Mouse (Mus musculus) embryonic facial prominence, embryonic 13.5 days (tissue): ENCODE measurements at regions not wholly inside any gene's neighbourhood (a gene's known extent, or its start where the extent isn't known, plus 50 kb on each side); places are given as distances from the start of the nearest gene placed in this dataset.
"Not testable (repeated sequence)": the region's sequence is repeated elsewhere in the genome, so short reads cannot be mapped to it uniquely, and the experiment has no call there.

Experiments
- ATAC-seq: fragments of 200-750 bp; cut with Nextera tagmentation; 2 replicates; pipeline ENCODE4 v1.8.0; 2017; ENCODE audit warnings: low read depth; ENCODE audit not compliant: insufficient number of reproducible peaks, insufficient read depth, low FRiP score, low TSS enrichment
- H3K27ac ChIP-seq: fragments of 300-500 bp; sonication (generic); 2 replicates; pipeline ENCODE4 v1.5.1; 2015; ENCODE audit warnings: moderate library complexity, mild to moderate bottlenecking, inconsistent platforms
- H3K27me3 ChIP-seq: fragments of 300-500 bp; sonication (generic); 2 replicates; pipeline ENCODE4 v1.6.1; 2015; ENCODE audit warnings: mild to moderate bottlenecking, inconsistent platforms
- H3K36me3 ChIP-seq: fragments of 300-500 bp; sonication (generic); 2 replicates; pipeline ENCODE4 v1.6.1; 2015; ENCODE audit warnings: mild to moderate bottlenecking, inconsistent platforms
- H3K4me1 ChIP-seq: fragments of 300-500 bp; sonication (generic); 2 replicates; pipeline ENCODE4 v1.6.1; 2015; ENCODE audit warnings: inconsistent platforms
- H3K4me2 ChIP-seq: fragments of 300-500 bp; sonication (generic); 2 replicates; pipeline ENCODE4 v1.6.1; 2015; ENCODE audit warnings: moderate library complexity, mild to moderate bottlenecking, inconsistent platforms
- H3K4me3 ChIP-seq: fragments of 300-500 bp; sonication (generic); 2 replicates; pipeline ENCODE4 v1.5.1; 2015; ENCODE audit warnings: mild to moderate bottlenecking, inconsistent platforms
- H3K9ac ChIP-seq: fragments of 300-500 bp; sonication (generic); 2 replicates; pipeline ENCODE4 v1.6.1; 2015; ENCODE audit warnings: mild to moderate bottlenecking, inconsistent platforms
- H3K9me3 ChIP-seq: fragments of 300-500 bp; sonication (generic); 2 replicates; pipeline ENCODE4 v1.6.1; 2016; ENCODE audit warnings: inconsistent platforms
- WGBS: fragments of 180-500 bp; shearing (Covaris S2); methylation state at CpG from one replicate; pipeline ENCODE4 v1.1.7; 2015; ENCODE audit warnings: mixed read lengths; 5-methylcytosine and 5-hydroxymethylcytosine counted together

GRCm38 (mm10) chr5:75410240-75411186 lies 164.2 kb upstream of the Kit start:
- Histone ChIP-seq H3K27me3 (no peaks in the 10 kb centered on the region), H3K4me1 (peaks cover 7% of the 10 kb centered on the region), H3K27ac (no peak overlapping the region), H3K4me3 (no peak overlapping the region), H3K36me3 (no peaks in the 10 kb centered on the region), H3K4me2 (no peak overlapping the region), H3K9me3 (peaks cover 2% of the 10 kb centered on the region; the same call in 1 of the 2 replicates), H3K9ac (no peak overlapping the region)
- no peak for ATAC-seq
- WGBS = 78% methylated on average over 24 of the region's 24 CpGs

- not testable (repeated sequence) for H3K9me3 ChIP-seq, ATAC-seq, H3K4me1 ChIP-seq, H3K36me3 ChIP-seq, H3K27me3 ChIP-seq, H3K4me2 ChIP-seq, H3K9ac ChIP-seq, H3K4me3 ChIP-seq, H3K27ac ChIP-seq
- WGBS = 90% methylated on average over 2 of the region's 2 CpGs
These were observed 155.4 kb upstream of the Kit start for GRCm38 (mm10) chr5:75419282-75419681.

- H3K27ac ChIP-seq = no peak overlapping the region
- no peak overlapping the region for H3K4me2 ChIP-seq
- no peaks in the 10 kb centered on the region for H3K27me3 ChIP-seq
- ATAC-seq = no peak
- H3K4me1 ChIP-seq = no peaks in the 10 kb centered on the region
- no peaks in the 10 kb centered on the region for H3K36me3 ChIP-seq
- H3K9me3 ChIP-seq = no peaks in the 10 kb centered on the region; the same call in 1 of the 2 replicates
- no peak overlapping the region for H3K9ac ChIP-seq
- H3K4me3 ChIP-seq = no peak overlapping the region
- WGBS = 87% methylated on average over 2 of the region's 2 CpGs
These were observed 141.8 kb upstream of the Kit start for GRCm38 (mm10) chr5:75432885-75433284.

- Histone ChIP-seq H3K4me2 (no peak overlapping the region), H3K9me3 (no peaks in the 10 kb centered on the region; the same call in 1 of the 2 replicates), H3K27me3 (no peaks in the 10 kb centered on the region), H3K4me3 (no peak overlapping the region), H3K4me1 (no peaks in the 10 kb centered on the region), H3K36me3 (no peaks in the 10 kb centered on the region), H3K9ac (no peak overlapping the region), H3K27ac (no peak overlapping the region)
- 81% methylated on average over 5 of the region's 5 CpGs for WGBS
- ATAC-seq = no peak
These were observed 136.8 kb upstream of the Kit start for GRCm38 (mm10) chr5:75437924-75438323.

- Histone ChIP-seq H3K36me3 (no peaks in the 10 kb centered on the region), H3K27me3 (no peaks in the 10 kb centered on the region), H3K4me3 (no peak overlapping the region), H3K9ac (no peak overlapping the region), H3K9me3 (no peaks in the 10 kb centered on the region), H3K27ac (no peak overlapping the region), H3K4me1 (no peaks in the 10 kb centered on the region), H3K4me2 (no peak overlapping the region)
- no peak for ATAC-seq
- WGBS = 90% methylated on average over 3 of the region's 3 CpGs
These were observed 130.6 kb upstream of the Kit start for GRCm38 (mm10) chr5:75444024-75444604.

- no peak overlapping the region for H3K4me2 ChIP-seq
- H3K9ac ChIP-seq = no peak overlapping the region
- H3K36me3 ChIP-seq = no peaks in the 10 kb centered on the region
- no peak for ATAC-seq
- no peak overlapping the region for H3K27ac ChIP-seq
- no peaks in the 10 kb centered on the region for H3K9me3 ChIP-seq
- H3K27me3 ChIP-seq = peaks cover 12% of the 10 kb centered on the region
- H3K4me3 ChIP-seq = no peak overlapping the region
- H3K4me1 ChIP-seq = peaks cover 7% of the 10 kb centered on the region; the same call in 1 of the 2 replicates
- WGBS = 56% methylated on average over 1 of the region's 1 CpGs
These were observed 128.3 kb upstream of the Kit start for GRCm38 (mm10) chr5:75446386-75446785.

GRCm38 (mm10) chr5:75449913-75450525 lies 124.7 kb upstream of the Kit start:
- Histone ChIP-seq H3K4me2 (peak overlapping the region; percentile 18; the same call in 1 of the 2 replicates), H3K9me3 (no peaks in the 10 kb centered on the region), H3K27ac (no peak overlapping the region), H3K4me1 (peaks cover 13% of the 10 kb centered on the region), H3K4me3 (no peak overlapping the region), H3K27me3 (peaks cover 12% of the 10 kb centered on the region), H3K36me3 (no peaks in the 10 kb centered on the region), H3K9ac (peak overlapping the region; percentile 16; the same call in 1 of the 2 replicates)
- WGBS = 37% methylated on average over 21 of the region's 21 CpGs
- no peak for ATAC-seq

GRCm38 (mm10) chr5:75450564-75450963 lies 124.2 kb upstream of the Kit start:
- Histone ChIP-seq H3K27ac (no peak overlapping the region), H3K9ac (no peak overlapping the region), H3K9me3 (no peaks in the 10 kb centered on the region), H3K36me3 (no peaks in the 10 kb centered on the region), H3K4me1 (peaks cover 13% of the 10 kb centered on the region), H3K4me2 (no peak overlapping the region), H3K4me3 (no peak overlapping the region), H3K27me3 (peaks cover 12% of the 10 kb centered on the region)
- 57% methylated on average over 9 of the region's 9 CpGs for WGBS
- no peak for ATAC-seq

- H3K4me2 ChIP-seq = no peak overlapping the region
- ATAC-seq = no peak
- H3K27ac ChIP-seq = no peak overlapping the region
- H3K9ac ChIP-seq = no peak overlapping the region
- H3K27me3 ChIP-seq = peaks cover 12% of the 10 kb centered on the region
- 60% methylated on average over 5 of the region's 5 CpGs for WGBS
- no peak overlapping the region for H3K4me3 ChIP-seq
- peaks cover 13% of the 10 kb centered on the region for H3K4me1 ChIP-seq
- H3K9me3 ChIP-seq = no peaks in the 10 kb centered on the region
- H3K36me3 ChIP-seq = no peaks in the 10 kb centered on the region
These were observed 123.6 kb upstream of the Kit start for GRCm38 (mm10) chr5:75451081-75451480.

GRCm38 (mm10) chr5:75451693-75452092 lies 123.0 kb upstream of the Kit start:
- Histone ChIP-seq H3K27ac (no peak overlapping the region), H3K9me3 (no peaks in the 10 kb centered on the region), H3K4me1 (peaks cover 13% of the 10 kb centered on the region), H3K4me2 (no peak overlapping the region), H3K27me3 (peaks cover 12% of the 10 kb centered on the region), H3K4me3 (no peak overlapping the region), H3K36me3 (no peaks in the 10 kb centered on the region), H3K9ac (no peak overlapping the region)
- no peak for ATAC-seq
- 74% methylated on average over 8 of the region's 8 CpGs for WGBS

- Histone ChIP-seq H3K27me3 (peaks cover 12% of the 10 kb centered on the region), H3K4me3 (no peak overlapping the region), H3K27ac (no peak overlapping the region), H3K9me3 (no peaks in the 10 kb centered on the region), H3K9ac (no peak overlapping the region), H3K4me2 (no peak overlapping the region), H3K4me1 (peaks cover 13% of the 10 kb centered on the region), H3K36me3 (no peaks in the 10 kb centered on the region)
- ATAC-seq = no peak
- WGBS = 66% methylated on average over 9 of the region's 9 CpGs
These were observed 120.8 kb upstream of the Kit start for GRCm38 (mm10) chr5:75453757-75454390.
